Mouse (Mus musculus): ENCODE data around the gene Lilra5.
"Not testable (repeated sequence)": the region's sequence is repeated elsewhere in the genome, so short reads cannot be mapped to it uniquely, and the experiment has no call there.

Gene Lilra5

GRCm38 (mm10) chr7:4237454-4237853, at the start of gene Lilra5:
Gene Lilra5 (plus strand): TSS chr7:4237754.
- DNase-seq (ENCODE audit: low read depth) = no peak

DNA sequence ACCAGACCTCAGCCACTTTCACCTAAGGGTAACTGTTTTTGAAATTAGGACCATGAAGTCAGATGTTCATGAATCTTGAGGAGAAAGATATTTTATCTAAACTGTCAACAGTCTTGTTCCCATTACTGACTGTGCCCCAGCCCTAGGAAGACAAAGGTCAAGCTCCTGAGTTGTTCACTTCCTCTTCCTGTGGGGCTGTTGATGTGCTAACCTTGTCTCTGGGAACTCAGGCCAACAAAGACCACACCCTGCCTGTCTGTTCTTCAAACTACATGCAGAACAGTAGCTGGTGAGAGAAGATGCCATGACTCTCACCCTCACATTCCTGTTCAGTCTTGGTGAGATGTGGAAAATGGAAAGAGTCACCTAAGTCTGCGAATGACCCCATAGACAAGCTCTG, 30.4 kb upstream of the Lilra5 start:
- DNase-seq (ENCODE audit: low read depth) = no peak

GRCm38 (mm10) chr7:4208626-4209025, 28.9 kb upstream of the Lilra5 start:
- DNase-seq (ENCODE audit: low read depth) = no peak

DNA sequence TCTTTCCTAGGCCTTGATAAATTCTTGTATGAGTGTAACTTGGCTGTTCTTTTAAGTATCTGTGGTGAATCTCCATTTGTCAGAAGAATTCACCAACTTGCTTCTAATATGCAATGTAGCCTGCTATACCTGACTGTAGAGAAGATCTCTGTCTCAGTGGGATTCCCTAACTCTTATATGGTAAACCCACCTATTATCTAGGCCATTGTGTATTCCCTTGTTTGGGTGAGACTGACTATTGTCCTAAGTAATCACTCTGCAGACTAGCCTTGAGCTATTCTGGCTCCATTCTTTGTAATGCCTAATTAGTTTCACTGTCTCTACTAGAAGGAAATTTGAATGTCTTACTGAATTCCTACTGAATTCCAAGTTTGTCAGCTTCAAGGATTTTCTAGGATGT, 24.1 kb upstream of the Lilra5 start:
- not testable (repeated sequence) for DNase-seq (ENCODE audit: low read depth)

GRCm38 (mm10) chr7:4215396-4215795, 22.2 kb upstream of the Lilra5 start:
- DNase-seq (ENCODE audit: low read depth) = no peak

DNA sequence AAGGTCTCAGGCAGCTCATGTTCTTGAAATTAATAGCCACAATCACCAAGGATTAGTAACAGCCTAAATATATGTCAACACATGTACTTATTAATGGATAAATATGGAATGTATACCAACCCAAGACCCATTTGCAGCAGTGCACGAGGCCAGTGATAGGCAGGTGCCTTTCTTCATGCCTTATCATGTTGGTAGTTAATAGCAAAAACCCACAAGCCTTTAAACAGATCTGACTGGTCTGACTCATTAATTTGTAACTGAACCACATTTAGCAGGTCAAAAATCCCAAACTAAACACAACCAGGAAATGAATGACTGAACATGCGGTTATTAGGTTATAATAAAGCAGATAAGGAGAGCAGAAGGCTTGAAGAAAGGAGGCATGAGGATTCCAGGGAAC, 21.7 kb upstream of the Lilra5 start:
- DNase-seq (ENCODE audit: low read depth) = no peak

DNA sequence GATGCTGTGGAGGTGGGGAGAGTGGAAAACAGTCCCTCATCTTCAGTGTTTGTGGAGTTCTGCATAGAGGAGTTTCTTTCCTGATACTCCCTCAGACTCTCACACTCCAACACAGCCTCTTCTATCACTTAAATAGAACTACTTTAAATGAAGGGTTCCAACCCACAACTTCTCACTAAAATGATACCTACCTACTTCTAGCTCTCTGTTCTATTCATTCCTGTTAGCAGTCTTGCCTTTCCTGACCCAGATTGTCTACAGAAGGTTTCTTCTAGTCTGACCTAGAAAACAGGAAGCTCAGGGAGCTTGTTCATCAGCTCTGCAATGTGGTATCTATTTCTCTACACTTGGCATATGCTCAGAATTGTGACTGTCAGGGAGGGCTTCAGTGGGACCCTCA, 2.0 kb upstream of the Lilra5 start:
- no peak for DNase-seq (ENCODE audit: low read depth)

GRCm38 (mm10) chr7:4239038-4239721, 1.6 kb downstream of the Lilra5 start:
- DNase-seq (ENCODE audit: low read depth) = no peak

GRCm38 (mm10) chr7:4251211-4251610, 13.7 kb downstream of the Lilra5 start:
- not testable (repeated sequence) for DNase-seq (ENCODE audit: low read depth)

- not testable (repeated sequence) for DNase-seq (ENCODE audit: low read depth)
Observed at GRCm38 (mm10) chr7:4256060-4256459, 18.5 kb downstream of the Lilra5 start.

DNA sequence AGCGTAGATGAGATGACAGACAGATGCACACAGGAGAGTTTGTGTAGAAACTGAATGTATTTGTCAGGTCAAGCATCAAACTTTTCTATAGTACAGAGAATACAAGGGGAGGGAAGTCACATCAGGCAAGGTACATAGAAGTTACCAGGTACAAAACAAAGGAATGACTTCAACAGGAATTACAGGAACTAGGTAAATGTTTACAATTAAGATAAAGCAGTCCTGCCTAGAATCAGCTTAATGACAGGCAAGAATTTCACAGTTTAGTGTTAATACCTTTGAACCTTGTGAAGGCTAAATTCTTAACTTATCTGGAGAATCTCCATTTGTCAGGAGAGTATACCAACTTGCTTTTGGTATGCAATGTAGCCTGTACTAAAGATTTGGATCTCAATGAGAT, 23.0 kb downstream of the Lilra5 start:
- DNase-seq (ENCODE audit: low read depth) = not testable (repeated sequence)

GRCm38 (mm10) chr7:4272106-4272505, 34.6 kb downstream of the Lilra5 start:
- DNase-seq (ENCODE audit: low read depth) = not testable (repeated sequence)

GRCm38 (mm10) chr7:4273874-4274273, 36.3 kb downstream of the Lilra5 start:
- DNase-seq (ENCODE audit: low read depth) = not testable (repeated sequence)

DNA sequence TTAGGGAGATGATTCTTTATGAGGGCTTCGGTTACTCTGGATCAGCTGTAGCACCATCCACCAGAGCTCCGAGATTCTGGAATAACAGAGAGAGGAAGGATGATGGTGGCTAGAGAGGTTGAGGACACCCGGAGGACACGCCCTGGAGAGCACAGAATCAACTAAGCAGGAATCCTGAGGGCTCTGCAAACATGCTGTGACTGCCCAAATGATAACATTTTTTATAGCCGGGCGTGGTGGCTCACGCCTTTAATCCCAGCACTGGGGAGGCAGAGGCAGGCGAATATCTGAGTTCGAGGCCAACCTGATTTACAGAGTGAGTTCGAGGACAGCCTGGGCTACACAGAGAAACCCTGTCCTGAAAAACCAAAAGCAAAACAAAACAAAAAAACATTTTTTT, 37.9 kb downstream of the Lilra5 start:
- not testable (repeated sequence) for DNase-seq (ENCODE audit: low read depth)

- no peak for DNase-seq (ENCODE audit: low read depth)
Observed at GRCm38 (mm10) chr7:4292638-4293037, 55.1 kb downstream of the Lilra5 start.
